Mouse (Mus musculus) brown adipose tissue, adult 24 weeks (tissue): ENCODE measurements around the gene Plk2. TPM values are rescaled to one million over a fixed set of nuclear protein-coding genes. Genes with fewer than 3 reads are reported as not detected.
"Not testable (repeated sequence)": the region's sequence is repeated elsewhere in the genome, so short reads cannot be mapped to it uniquely, and the experiment has no call there.

Experiments
- H3K27ac ChIP-seq: fragments of 200-500 bp; replicated peaks from 2 replicates; pipeline ENCODE4 v1.5.1; 2012; ENCODE audit warnings: low read depth, mild to moderate bottlenecking, low read length
- H3K4me1 ChIP-seq: fragments of 200-500 bp; 2 replicates; pipeline ENCODE4 v1.6.1; 2012; ENCODE audit warnings: low read length, mixed read lengths; ENCODE audit not compliant: control insufficient read depth, insufficient read depth, insufficient read length
- H3K4me3 ChIP-seq: fragments of 200-500 bp; 2 replicates; pipeline ENCODE4 v1.5.1; 2012; ENCODE audit warnings: low read depth, mild to moderate bottlenecking, low read length, moderate library complexity; ENCODE audit not compliant: insufficient read depth
- polyA plus RNA-seq: library from polyadenylated mRNA; stranded (reverse); fragments of >200 nt; gene quantifications from 2 replicates; pipeline ENCODE4 v1.2.4, GENCODE M21; 2012; ENCODE audit not compliant: missing spikeins, insufficient read depth, insufficient read length

Gene Plk2
- polyA plus RNA-seq, 1 experiment: 7.1 TPM

DNA sequence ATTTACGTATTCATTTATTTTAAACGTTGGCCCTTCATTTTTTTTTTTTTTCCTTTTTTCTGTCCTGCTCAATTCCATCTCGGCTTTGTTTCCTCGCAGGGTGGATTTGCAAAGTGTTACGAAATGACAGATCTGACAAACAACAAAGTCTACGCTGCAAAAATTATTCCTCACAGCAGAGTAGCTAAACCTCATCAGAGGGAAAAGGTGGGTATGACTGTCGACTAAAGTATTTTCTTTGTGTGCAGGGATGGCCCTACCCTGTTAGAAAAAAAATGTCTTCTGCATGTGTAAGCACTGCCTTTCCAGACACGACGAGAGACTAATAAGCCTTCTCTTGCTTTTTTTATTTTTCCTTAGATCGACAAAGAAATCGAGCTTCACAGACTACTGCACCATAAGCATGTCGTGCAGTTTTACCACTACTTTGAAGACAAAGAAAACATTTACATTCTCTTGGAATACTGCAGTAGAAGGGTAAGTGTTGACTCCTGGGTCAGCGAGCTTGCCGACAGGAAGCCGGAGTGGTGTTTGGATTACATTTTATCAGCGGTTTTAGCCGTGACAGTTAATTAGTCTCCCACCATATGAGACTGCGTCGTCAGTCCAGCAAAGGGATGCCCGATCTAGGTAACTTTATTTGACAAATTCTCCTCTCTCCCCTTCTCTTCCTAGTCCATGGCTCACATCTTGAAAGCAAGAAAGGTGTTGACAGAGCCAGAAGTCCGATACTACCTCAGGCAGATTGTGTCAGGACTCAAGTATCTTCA lies 1.3 kb downstream of the Plk2 start:
- Histone ChIP-seq H3K4me3 (peak overlapping the region; percentile 64), H3K27ac (peak overlapping the region; percentile 79), H3K4me1 (0 out of 2 replicates have a peak, but pooled peaks cover 2% of the 10 kb centered on the region)

DNA sequence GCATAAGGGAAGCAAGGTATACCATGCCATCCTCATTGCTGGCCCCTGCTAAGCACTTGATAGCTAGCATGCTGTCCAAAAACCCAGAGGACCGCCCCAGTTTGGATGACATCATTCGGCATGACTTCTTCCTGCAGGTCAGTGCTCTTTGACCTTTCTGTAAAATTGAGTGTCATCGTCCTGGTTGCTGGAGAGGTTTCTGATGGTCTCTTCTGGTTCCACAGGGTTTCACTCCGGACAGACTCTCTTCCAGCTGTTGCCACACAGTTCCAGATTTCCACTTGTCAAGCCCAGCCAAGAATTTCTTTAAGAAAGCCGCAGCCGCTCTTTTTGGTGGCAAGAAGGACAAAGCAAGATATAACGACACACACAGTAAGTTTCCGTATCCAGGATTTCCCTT lies 2.9 kb downstream of the Plk2 start:
- peak overlapping the region; percentile 53 for H3K4me3 ChIP-seq
- peak overlapping the region; percentile 42 for H3K27ac ChIP-seq
- 0 out of 2 replicates have a peak, but pooled peaks cover 2% of the 10 kb centered on the region for H3K4me1 ChIP-seq

DNA sequence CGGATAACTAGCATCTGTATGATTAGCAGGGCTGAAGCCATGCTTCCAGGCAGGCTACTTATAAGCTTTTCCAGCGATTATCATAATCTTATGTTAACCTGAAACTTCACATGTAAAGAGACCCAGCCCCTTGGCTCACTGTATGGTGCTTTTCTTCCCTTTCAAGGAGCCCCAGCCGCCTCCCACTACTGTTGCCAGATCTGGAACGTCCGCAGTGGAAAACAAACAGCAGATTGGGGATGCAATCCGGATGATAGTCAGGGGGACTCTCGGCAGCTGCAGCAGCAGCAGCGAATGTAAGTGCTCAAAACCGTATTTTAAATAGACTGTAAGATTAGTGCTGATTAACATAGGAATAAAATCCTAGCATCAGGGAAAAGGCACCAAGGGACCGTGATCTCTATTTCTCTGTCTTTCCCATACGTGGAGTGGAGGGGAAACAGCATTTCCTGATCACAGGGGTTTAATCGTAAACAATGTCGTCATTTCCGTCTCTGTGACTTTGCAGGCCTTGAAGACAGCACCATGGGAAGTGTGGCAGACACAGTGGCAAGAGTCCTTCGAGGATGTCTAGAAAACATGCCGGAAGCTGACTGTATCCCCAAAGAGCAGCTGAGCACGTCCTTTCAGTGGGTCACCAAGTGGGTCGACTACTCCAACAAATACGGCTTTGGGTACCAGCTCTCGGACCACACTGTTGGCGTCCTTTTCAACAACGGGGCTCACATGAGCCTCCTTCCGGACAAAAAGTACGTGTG lies 3.8 kb downstream of the Plk2 start:
- peak overlapping the region; percentile 42 for H3K27ac ChIP-seq
- H3K4me3 ChIP-seq: peak overlapping the region; percentile 53
- H3K4me1 ChIP-seq: 0 out of 2 replicates have a peak, but pooled peaks cover 2% of the 10 kb centered on the region

DNA sequence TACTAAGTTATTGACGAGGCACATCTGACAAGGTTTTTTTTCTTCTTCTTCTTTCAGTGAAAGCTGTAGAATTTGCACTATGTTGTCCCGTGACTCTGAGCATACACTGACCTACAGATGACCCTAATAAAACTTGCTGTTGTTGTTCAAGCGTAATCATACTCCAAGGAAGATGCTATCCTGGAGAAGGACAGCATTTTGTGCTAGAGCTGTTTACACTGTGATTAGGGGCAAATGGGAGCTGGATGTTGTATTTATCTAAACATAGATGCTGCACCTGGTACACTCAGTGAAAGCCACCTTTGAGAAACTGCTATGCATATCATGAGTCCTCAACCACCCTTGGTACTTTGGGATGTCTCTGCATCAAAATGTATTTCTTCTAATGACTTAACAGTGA lies 6.6 kb downstream of the Plk2 start:
- H3K4me3 ChIP-seq: no peak overlapping the region
- 0 out of 2 replicates have a peak, but pooled peaks cover 2% of the 10 kb centered on the region for H3K4me1 ChIP-seq
- H3K27ac ChIP-seq: no peak overlapping the region

DNA sequence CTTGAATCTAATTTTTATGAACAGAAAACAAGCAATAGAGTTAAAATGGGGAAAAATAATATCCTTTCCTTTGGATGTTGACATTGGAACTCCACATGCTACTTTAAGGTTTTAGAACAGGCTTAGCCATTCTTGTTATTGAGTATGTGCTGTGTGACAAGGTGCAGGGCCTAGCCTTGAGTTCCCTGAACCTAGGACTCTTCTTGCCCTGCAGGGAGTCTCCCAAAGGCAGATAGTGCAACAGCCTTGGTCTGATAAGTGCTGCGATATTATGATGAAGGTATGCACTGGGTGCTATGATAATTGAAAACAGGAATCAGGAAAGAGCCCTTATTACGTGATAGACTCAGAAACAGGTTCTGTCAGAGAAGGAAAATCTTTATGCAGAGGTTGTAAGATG lies 7.0 kb downstream of the Plk2 start:
- Histone ChIP-seq H3K4me3 (no peak overlapping the region), H3K4me1 (0 out of 2 replicates have a peak, but pooled peaks cover 2% of the 10 kb centered on the region), H3K27ac (no peak overlapping the region)

DNA sequence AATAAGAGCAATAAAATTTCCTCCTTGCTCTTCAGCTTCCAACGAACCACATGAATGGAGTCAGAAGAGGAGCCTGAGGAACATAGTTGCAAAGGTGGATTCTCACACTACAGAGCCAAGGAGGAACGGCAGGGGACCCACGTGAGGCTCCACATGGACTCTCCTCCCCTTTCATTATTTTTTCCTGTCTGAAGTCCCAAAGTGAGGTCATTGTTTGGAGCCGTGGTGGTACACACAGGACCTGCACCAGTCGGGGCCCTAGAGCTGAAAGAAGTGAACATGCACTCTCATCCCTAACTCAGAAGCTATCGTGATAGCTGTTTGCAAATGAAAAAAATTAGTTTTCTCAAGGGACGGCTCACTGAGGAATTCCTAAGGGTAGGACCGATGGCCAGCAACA lies 9.2 kb downstream of the Plk2 start:
- Histone ChIP-seq H3K27ac (no peak overlapping the region), H3K4me3 (no peak overlapping the region), H3K4me1 (0 out of 2 replicates have a peak, but pooled peaks cover 2% of the 10 kb centered on the region)

DNA sequence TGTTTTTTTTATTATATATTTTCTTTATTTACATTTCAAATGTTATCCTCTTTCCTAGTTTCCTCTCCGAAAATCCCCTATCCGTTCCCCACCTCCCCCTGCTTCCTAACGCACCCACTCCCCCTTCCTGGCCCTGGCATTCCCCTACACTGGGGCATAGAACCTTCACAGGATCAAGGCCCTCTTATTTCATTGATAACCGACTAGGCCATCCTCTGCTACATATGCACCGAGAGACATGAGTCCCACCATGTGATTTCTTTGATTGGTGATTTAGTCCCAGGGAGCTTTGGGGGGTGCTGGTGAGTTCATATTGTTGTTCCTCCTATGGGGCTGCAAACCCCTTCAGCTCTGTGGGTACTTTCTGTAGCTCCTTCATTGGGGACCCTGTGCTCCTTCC lies 9.8 kb downstream of the Plk2 start:
- H3K4me3 ChIP-seq, H3K4me1 ChIP-seq, H3K27ac ChIP-seq: not testable (repeated sequence)

DNA sequence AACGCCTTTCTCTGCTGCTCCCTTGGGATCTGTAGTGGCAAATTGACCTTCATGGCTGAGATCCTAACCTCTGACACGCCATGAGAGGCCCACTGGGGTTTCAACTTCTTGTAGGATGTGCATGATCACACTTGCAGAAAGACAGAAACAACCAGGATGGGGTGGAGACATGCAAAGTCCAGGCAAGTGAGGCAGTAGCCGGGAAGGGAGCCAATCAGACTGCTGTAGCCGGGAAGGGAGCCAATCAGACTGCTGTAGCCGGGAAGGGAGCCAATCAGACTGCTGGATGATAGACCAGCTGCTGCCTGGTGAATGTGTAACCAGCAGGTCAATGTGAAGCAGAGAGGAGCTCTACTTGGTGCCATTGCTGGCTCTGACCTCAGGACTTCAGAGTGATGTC lies 11.3 kb downstream of the Plk2 start:
- H3K4me3 ChIP-seq: no peak overlapping the region
- no peak overlapping the region for H3K27ac ChIP-seq
- no peaks in the 10 kb centered on the region for H3K4me1 ChIP-seq

DNA sequence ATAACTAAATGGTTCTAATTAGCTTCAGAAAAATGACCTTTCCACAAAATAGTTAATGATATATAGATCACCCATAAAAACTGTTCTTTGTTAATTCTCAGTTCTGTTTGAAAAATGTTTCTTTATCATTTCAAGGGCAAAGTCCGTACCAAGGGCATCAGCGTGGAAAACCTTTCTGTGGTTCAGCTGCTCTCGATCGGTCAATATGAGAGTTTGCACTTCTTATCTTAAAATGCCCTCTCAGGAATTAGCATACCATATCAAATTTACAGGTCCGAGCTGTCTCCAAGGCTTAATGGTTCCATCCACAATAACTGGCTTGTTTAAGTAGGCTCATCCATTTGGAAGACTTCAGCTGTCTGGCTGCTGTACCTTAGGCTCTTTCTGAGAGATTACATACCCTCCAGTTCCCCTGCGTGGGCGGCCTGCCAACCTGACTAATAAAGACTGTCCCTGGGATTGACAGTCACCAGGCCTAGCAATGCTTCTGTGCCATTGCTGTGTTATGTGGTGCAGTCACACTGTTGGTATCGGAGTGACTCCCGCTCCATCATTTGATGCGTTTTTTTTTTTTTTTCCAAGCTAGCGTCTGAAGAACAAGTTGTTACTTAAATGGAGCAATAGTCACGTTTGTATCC lies 17.8 kb downstream of the Plk2 start:
- Histone ChIP-seq H3K4me1 (no peaks in the 10 kb centered on the region), H3K4me3 (no peak overlapping the region), H3K27ac (no peak overlapping the region)

DNA sequence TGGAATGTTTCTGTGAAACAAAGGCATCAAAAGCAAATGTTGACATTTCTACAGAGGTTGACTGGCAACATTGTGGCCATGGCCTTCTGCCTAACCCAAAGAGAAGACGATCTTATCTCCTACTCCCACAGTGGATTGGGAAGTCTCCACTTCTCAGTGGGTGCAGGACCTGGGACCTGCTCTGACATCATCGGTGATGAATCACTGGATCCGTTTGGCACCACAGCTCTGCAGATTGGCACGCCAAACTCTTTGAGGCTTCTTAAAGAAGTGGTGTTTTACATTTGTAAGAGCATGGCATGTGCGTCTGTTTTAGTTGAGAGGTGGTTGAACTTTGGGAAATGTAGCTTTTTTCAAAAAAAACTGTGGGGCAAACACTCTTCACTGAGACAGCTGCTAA lies 23.8 kb downstream of the Plk2 start:
- Histone ChIP-seq H3K4me3 (no peak overlapping the region), H3K4me1 (no peaks in the 10 kb centered on the region), H3K27ac (no peak overlapping the region)

DNA sequence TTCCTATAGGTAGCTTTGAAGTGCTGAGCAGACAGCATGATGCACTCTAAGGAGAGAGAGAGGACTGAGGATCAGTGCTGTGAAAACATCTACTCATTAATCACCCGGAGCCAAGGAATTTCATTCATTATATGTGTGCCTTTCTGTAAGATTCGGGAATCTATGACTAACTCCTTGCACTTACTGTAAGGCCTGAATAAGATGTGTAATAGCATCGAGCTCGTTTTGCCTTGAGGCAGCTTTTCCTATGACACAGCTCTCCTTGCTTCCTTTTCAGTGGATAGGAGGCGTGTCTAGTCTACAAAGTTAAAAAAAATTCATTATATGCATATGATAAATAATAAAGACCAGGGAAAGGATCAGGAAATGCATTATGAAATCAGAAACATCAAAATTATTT lies 24.8 kb downstream of the Plk2 start:
- Histone ChIP-seq H3K4me3 (no peak overlapping the region), H3K27ac (no peak overlapping the region), H3K4me1 (no peaks in the 10 kb centered on the region)

DNA sequence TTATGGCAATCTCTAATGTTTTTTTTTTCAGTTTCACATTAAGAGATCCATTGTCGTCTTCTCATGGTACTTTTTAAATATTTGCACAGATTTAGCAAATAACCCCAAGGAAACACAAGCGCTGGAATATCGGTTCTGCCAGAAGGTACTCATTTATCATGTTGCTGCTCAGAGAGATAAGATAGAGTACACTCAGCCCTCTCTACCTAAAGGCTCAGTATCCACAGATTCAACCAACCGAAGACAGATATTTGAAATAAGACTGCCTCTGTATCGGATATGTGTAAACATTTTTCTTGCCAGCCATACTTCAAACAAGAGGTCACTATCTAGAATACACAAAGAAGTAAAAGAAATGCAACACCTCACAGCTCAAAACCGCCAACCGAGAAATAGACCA lies 27.6 kb downstream of the Plk2 start:
- no peak overlapping the region for H3K4me3 ChIP-seq

DNA sequence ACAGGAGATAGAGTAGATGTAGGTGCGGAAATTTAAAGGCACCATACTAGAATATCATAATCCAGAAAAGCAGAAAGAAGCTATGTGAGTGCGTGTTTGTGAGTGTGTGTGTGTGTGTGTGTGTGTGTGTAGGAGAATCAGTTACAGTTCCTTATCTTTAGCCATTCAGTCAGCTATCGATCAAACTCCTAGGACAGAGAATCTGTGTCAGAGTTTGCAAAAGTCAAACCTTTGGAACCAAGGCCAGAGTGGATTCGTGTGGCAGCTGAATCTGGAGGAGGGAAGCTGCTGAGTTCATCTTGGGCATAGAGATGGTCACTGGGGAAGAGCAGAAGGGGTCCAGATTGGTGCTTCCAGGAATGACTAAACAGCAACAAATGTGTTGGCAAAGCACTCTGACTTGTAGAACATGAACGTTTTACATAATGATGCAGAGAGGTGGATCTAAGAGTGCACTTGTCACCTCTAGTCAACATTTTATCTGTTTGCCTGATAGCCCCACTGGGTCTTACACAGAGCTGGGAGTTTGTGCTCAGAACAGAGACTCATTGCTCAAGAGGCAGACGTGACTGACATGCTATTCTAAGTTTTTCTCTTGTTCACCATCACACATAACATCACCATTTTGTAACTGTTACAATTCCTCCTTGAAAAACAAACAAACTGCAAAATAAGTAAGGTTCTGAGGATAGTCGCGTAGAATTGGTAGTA lies 30.8 kb downstream of the Plk2 start:
- no peak overlapping the region for H3K4me3 ChIP-seq
- no peak overlapping the region for H3K27ac ChIP-seq
- no peaks in the 10 kb centered on the region for H3K4me1 ChIP-seq

More for the DNA sequence above, 27.6 kb downstream of the Plk2 start:
- H3K27ac ChIP-seq: no peak overlapping the region
- no peaks in the 10 kb centered on the region for H3K4me1 ChIP-seq

DNA sequence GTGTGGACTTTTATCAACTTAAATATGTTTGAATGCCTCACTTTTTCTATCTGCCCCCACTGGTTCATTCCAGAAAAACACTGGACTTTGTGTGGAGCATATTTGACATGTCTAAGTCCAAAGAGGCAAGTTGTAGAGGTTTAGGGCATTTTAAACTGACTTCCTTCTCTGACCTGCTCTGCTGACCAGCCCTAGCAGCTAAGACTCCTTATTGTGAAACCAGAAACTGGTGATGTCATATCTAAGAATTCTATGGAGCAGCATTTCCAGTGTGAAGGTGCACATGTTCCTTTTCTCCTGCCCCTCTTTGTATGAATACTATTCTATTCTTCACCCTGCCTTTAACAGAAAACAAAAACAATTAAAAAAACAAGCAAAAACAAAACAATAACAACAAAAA lies 36.5 kb downstream of the Plk2 start:
- Histone ChIP-seq H3K4me1 (no peaks in the 10 kb centered on the region), H3K27ac (no peak overlapping the region), H3K4me3 (no peak overlapping the region)

DNA sequence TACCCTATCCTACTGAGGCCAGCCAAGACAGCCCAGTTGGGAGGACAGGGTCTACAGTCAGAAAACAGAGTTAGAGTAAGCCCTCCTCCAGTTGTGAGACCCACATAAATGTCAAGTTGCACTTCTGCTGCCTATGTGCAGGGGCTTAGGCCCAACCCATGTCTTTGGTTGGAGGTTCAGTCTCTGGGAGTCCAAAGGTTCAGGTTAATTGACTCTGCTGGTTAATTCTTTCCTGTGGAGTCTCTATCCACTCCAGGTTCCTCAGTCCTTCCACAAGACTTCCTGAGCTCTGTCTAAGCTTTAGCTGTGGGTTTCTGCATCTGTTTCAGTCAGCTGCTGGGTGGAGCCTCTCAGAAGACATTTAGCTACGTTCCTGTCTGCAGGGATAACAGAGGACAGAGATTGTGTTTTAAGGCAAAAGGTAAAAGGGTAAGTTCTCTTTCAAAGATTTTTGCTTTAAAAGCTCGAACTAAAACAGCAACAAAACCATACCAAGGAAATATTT lies 37.3 kb downstream of the Plk2 start:
- H3K27ac ChIP-seq: no peak overlapping the region
- H3K4me1 ChIP-seq: no peaks in the 10 kb centered on the region
- H3K4me3 ChIP-seq: no peak overlapping the region
